Mouse (Mus musculus) thymus, postnatal 36 days (tissue): Measurements from ENCODE around the gene Tex50.
"Not testable (repeated sequence)": the region's sequence is repeated elsewhere in the genome, so short reads cannot be mapped to it uniquely, and the experiment has no call there.

Experiments
- DNase-seq, 2 experiments: peaks; one replicate each; pipeline ENCODE4 v3.0.0; 2022; ENCODE audit warnings: mixed read lengths in 2 of 2

Tex50 gene

GRCm38 (mm10) chr1:161159214-161159613, at the start of gene Tex50:
TSS of gene Tex50 (minus strand) at chr1:161159314.
- DNase-seq, result no peak

- DNase-seq, result no peak
Measured at GRCm38 (mm10) chr1:161199856-161200255, 40.7 kb upstream of the Tex50 start.

- DNase-seq, result not testable (repeated sequence)
Measured at GRCm38 (mm10) chr1:161196364-161196763, 37.2 kb upstream of the Tex50 start.

- DNase-seq, result peak; percentile 41 to 54
Measured at GRCm38 (mm10) chr1:161195541-161196351, 36.6 kb upstream of the Tex50 start.

- DNase-seq, result no peak
Measured at GRCm38 (mm10) chr1:161190253-161190910, 31.3 kb upstream of the Tex50 start.

- DNase-seq, result no peak
Measured at GRCm38 (mm10) chr1:161185431-161185830, 26.3 kb upstream of the Tex50 start.

GRCm38 (mm10) chr1:161183677-161184076, 24.6 kb upstream of the Tex50 start:
- no peak for DNase-seq

- no peak for DNase-seq
Measured at GRCm38 (mm10) chr1:161182386-161182785, 23.3 kb upstream of the Tex50 start.

- DNase-seq, result peak; percentile 54 to 68
Measured at GRCm38 (mm10) chr1:161180674-161181073, 21.6 kb upstream of the Tex50 start.

GRCm38 (mm10) chr1:161170651-161171050, 11.5 kb upstream of the Tex50 start:
- peak; percentile 81 to 84 for DNase-seq

GRCm38 (mm10) chr1:161160266-161160665, 1.2 kb upstream of the Tex50 start:
- DNase-seq, result no peak

GRCm38 (mm10) chr1:161156546-161156945, 2.6 kb downstream of the Tex50 start:
- no peak for DNase-seq

- no peak for DNase-seq
Measured at GRCm38 (mm10) chr1:161151098-161151497, 8.0 kb downstream of the Tex50 start.

- DNase-seq, result no peak
Measured at GRCm38 (mm10) chr1:161147888-161148287, 11.2 kb downstream of the Tex50 start.

- not testable (repeated sequence) for DNase-seq
Measured at GRCm38 (mm10) chr1:161145611-161146010, 13.5 kb downstream of the Tex50 start.

GRCm38 (mm10) chr1:161143216-161143615, 15.9 kb downstream of the Tex50 start:
- DNase-seq, result no peak

GRCm38 (mm10) chr1:161142531-161143159, 16.5 kb downstream of the Tex50 start, which contains the start of gene Ankrd45:
TSS of gene Ankrd45 (plus strand) at chr1:161142691.
- peak; percentile 18 to 47 for DNase-seq

- no peak for DNase-seq
Measured at GRCm38 (mm10) chr1:161140026-161140762, 18.9 kb downstream of the Tex50 start.

GRCm38 (mm10) chr1:161139496-161139895, 19.6 kb downstream of the Tex50 start:
- DNase-seq, result no peak

GRCm38 (mm10) chr1:161130726-161131664, 28.1 kb downstream of the Tex50 start, which contains the start of gene Klhl20:
TSS of gene Klhl20 (minus strand) at chr1:161131511.
- peak; percentile 91 to 95 for DNase-seq

- no peak for DNase-seq
Measured at GRCm38 (mm10) chr1:161126461-161126860, 32.7 kb downstream of the Tex50 start.
